Mouse (Mus musculus) kidney, adult 2 months (tissue): Measurements from ENCODE around the gene Hipk3. TPM values are rescaled to one million over a fixed set of nuclear protein-coding genes. Genes with fewer than 3 reads are reported as not detected.
A peak's percentile ranks its signal among the peaks of the same experiment; 100 is the strongest.

ENCODE experiments used
- DNase-seq: peaks from one replicate; pipeline ENCODE4 v3.0.0; 2021
- H3K27ac ChIP-seq: fragments of 200-500 bp; 2 replicates; pipeline ENCODE4 v1.5.1; 2012; ENCODE audit warnings: low read depth, low read length, control low read depth, inconsistent platforms; ENCODE audit not compliant: insufficient read depth
- H3K27me3 ChIP-seq: fragments of 200-500 bp; replicated peaks from 2 replicates; pipeline ENCODE4 v1.6.1; 2012; ENCODE audit warnings: mild to moderate bottlenecking, moderate library complexity, low read length, inconsistent platforms; ENCODE audit not compliant: control insufficient read depth, insufficient read depth
- H3K36me3 ChIP-seq: fragments of 200-500 bp; 2 replicates; pipeline ENCODE4 v1.6.1; 2012; ENCODE audit warnings: mild to moderate bottlenecking, moderate library complexity, low read length, inconsistent platforms; ENCODE audit not compliant: control insufficient read depth, insufficient read depth
- H3K4me1 ChIP-seq: fragments of 200-500 bp; 2 replicates; pipeline ENCODE4 v1.6.1; 2011; ENCODE audit warnings: low read length; ENCODE audit not compliant: control insufficient read depth, insufficient read depth
- H3K4me3 ChIP-seq: fragments of 200-500 bp; 2 replicates; pipeline ENCODE4 v1.5.1; 2011; ENCODE audit warnings: mild to moderate bottlenecking, low read depth, low read length, control low read depth; ENCODE audit not compliant: insufficient read depth
- CTCF ChIP-seq: fragments of 200-500 bp; conservative IDR thresholded peaks from 2 replicates; pipeline ENCODE4 v1.5.1; 2011; ENCODE audit warnings: low read depth, mild to moderate bottlenecking, control low read depth, low read length, moderate library complexity, mixed read lengths; ENCODE audit not compliant: insufficient read depth, insufficient read length
- POLR2A ChIP-seq: fragments of 200-500 bp; IDR thresholded peaks from one replicate; pipeline ENCODE4 v1.6.1; 2011; ENCODE audit warnings: low read depth, low read length, control low read depth
- WGBS: fragments of 180-500 bp; shearing (Covaris S2); methylation state at CpG from one replicate; pipeline ENCODE4 v1.1.7; 2018; 5-methylcytosine and 5-hydroxymethylcytosine counted together
- polyA plus RNA-seq: library from polyadenylated mRNA; depleted of rRNA; stranded (reverse); fragments of >200 nt; gene quantifications from 2 replicates; pipeline ENCODE4 v1.2.3, GENCODE M21; 2012

Gene Hipk3
- polyA plus RNA-seq, 1 experiment, result 37.5 TPM

GRCm38 (mm10) chr2:104502388-104502787 lies 8.1 kb upstream of the Hipk3 start:
- H3K36me3 ChIP-seq, result no peaks in the 10 kb centered on the region
- no peak for DNase-seq
- H3K27ac ChIP-seq, result no peak overlapping the region
- no peaks in the 10 kb centered on the region for H3K4me1 ChIP-seq
- no peaks in the 10 kb centered on the region for H3K27me3 ChIP-seq
- 38% methylated on average over 3 of the region's 3 CpGs for WGBS
- no peak overlapping the region for H3K4me3 ChIP-seq
- TF ChIP-seq POLR2A, result no peak
- TF ChIP-seq CTCF, result no peak

- H3K4me3 ChIP-seq, result no peak overlapping the region
- no peak for TF ChIP-seq CTCF
- no peak for TF ChIP-seq POLR2A
- 92% methylated on average over 2 of the region's 2 CpGs for WGBS
Observed at GRCm38 (mm10) chr2:104501091-104501490, 6.8 kb upstream of the Hipk3 start.

GRCm38 (mm10) chr2:104497771-104498170 lies 3.5 kb upstream of the Hipk3 start:
- TF ChIP-seq POLR2A (no peak), CTCF (no peak)
- Histone ChIP-seq H3K4me3 (no peak overlapping the region), H3K27ac (no peak overlapping the region), H3K4me1 (no peaks in the 10 kb centered on the region; the same call in 1 of the 2 replicates), H3K36me3 (no peaks in the 10 kb centered on the region), H3K27me3 (no peaks in the 10 kb centered on the region)
- DNase-seq, result no peak
- 44% methylated on average over 4 of the region's 4 CpGs for WGBS

More at GRCm38 (mm10) chr2:104501091-104501490, 6.8 kb upstream of the Hipk3 start:
- no peaks in the 10 kb centered on the region for H3K4me1 ChIP-seq
- H3K36me3 ChIP-seq, result no peaks in the 10 kb centered on the region
- DNase-seq, result no peak
- H3K27me3 ChIP-seq, result no peaks in the 10 kb centered on the region
- H3K27ac ChIP-seq, result no peak overlapping the region

DNA sequence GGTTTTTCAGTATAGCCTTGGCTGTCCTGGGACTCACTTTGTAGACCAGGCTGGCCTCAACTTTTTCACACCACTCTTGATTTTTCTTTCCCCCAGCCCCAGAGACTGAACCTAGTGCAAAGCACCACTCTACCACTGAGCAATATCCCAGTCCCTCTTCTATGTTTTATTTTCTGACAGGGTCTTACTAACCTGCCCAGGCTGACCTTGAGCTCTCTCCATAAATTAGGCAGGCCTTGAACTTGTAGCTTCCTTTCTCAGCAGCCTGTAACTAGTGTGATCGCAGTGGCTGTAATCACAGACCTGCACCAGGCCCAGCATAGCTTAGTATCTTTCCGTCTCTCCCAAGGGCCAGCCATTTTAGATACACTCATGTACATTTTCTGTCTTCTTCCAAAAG lies 3.0 kb upstream of the Hipk3 start:
- Histone ChIP-seq H3K27ac (no peak overlapping the region), H3K4me1 (no peaks in the 10 kb centered on the region; the same call in 1 of the 2 replicates), H3K4me3 (no peak overlapping the region), H3K27me3 (no peaks in the 10 kb centered on the region), H3K36me3 (no peaks in the 10 kb centered on the region)
- no peak for DNase-seq
- WGBS, result 94% methylated on average over 2 of the region's 2 CpGs
- TF ChIP-seq POLR2A (no peak), CTCF (no peak)

DNA sequence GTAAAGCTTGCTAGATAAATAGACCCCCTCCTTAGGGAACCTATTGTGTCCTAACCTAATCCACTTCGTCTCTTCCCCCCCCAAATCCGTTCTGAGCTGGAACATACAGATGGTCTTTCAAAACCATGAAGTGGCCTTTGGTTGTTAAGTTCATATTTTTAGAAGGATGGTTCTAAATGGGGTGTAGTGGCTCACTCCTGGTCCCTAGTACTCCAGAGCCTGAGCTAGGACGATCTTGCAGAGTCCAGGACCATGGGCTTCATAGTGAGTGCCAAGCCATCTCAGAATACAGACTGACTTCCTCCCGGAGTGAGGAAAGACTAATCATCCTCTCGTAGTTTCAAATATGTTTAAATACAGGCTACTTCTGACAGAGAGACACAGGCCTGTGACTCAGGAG lies 2.0 kb upstream of the Hipk3 start:
- TF ChIP-seq POLR2A (no peak), CTCF (no peak)
- WGBS, result 79% methylated on average over 5 of the region's 5 CpGs
- no peak overlapping the region for H3K27ac ChIP-seq

GRCm38 (mm10) chr2:104494801-104495185 lies 547 bp upstream of the Hipk3 start:
- DNase-seq, result no peak
- Histone ChIP-seq H3K4me3 (peak overlapping the region; percentile 96), H3K27me3 (no peaks in the 10 kb centered on the region), H3K36me3 (no peaks in the 10 kb centered on the region), H3K4me1 (peaks cover 3% of the 10 kb centered on the region), H3K27ac (peak overlapping the region; percentile 36)
- 22% methylated on average over 9 of the region's 9 CpGs for WGBS
- TF ChIP-seq POLR2A (no peak), CTCF (no peak)

More for the DNA sequence above, 2.0 kb upstream of the Hipk3 start:
- peaks cover 3% of the 10 kb centered on the region for H3K4me1 ChIP-seq
- H3K36me3 ChIP-seq, result no peaks in the 10 kb centered on the region
- no peaks in the 10 kb centered on the region for H3K27me3 ChIP-seq
- H3K4me3 ChIP-seq, result no peak overlapping the region
- no peak for DNase-seq

DNA sequence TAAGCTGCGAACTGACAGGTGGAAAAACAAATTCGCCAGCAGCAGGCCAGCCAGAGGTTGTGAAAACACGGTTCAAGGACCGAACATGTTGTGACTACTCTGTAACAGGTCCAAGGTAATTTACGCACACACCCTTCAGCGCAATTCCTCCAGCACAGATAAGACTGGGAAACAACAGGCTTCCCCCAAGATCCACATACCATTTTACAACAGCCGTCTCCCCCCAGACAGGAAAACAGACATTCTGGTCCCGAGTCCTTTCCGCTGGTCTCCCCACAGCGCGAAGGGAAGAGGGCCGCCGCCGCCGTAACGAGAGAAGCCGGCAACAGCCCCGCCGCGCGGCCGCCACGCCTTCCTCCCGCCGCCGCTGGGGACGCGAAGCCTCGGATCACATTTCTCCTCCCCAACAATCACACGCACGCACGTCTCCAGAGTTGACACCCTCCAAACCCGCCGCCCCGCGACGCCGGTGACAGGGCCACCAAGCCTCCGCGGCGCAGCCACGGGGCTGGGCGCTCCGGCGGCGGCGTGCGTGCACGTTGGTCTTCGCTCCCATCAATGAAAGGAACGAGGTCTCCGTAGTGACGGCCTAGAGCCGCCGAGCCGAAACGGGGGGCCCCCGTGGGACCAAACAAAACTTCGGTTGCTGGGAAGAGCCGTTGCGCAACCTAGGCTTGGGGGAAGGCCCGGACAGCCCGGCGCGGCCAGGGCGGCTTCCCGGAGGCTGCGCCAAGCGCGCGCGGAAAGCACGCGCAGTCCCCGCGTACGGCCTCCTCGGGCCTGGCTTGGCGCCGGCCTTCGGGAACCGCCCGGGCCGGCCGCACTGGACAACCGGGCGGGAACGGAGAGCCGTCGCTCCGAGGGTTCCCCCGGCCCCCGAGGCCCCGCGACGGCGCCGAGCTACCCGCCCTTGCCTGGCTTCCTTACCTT lies 960 bp downstream of the Hipk3 start:
- peak; percentile 87 for DNase-seq
- whole genome bisulfite sequencing, result under 1% methylated on average over 99 of the region's 99 CpGs
- peaks cover 3% of the 10 kb centered on the region for H3K4me1 ChIP-seq

More for the DNA sequence above, 960 bp downstream of the Hipk3 start:
- Histone ChIP-seq H3K4me3 (peak overlapping the region; percentile 96), H3K27ac (peak overlapping the region; percentile 97), H3K36me3 (no peaks in the 10 kb centered on the region), H3K27me3 (no peaks in the 10 kb centered on the region)
- no peak for TF ChIP-seq POLR2A
- no peak for TF ChIP-seq CTCF
